Comparison of ENCODE assay signal across 15 mouse cellular contexts in the genomic region with DNA sequence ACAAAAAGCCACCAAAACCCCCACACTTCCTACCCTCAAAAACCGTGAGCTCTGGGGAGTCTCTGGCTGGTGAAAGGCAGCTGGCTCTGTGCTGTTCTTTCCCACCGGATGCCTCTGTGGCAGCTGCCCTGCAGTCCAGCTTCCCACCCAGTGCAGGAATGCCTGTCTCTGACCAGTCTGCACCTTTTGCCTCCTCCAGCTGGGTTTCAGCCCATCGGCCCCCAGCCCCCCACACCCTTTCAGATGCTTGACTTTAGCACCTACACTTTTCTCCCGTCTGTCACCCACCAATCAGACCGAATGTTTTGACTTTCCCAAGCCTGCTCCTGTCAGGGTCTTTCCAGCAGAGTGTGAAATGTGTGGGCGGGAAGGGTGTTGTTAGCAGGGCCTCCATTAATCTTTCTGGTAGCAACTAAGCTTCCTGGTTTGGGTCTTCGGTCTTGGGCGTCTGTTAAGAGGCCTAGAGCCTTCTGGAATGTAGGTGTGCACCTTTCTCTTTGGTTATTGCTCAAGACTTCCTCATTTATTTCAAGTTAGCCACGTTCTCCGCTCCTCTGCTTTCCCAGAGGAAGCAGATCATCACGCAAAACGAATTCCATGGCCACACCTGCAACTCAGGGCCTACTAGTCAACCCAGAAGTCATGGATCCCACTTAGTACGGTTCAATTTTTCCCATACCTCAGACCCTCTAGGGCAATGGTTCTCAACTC. TPM values are rescaled to one million over a fixed set of nuclear protein-coding genes. Genes with fewer than 3 reads are reported as not detected.
DNase-seq lines count a peak whose midpoint lies in the region; ATAC-seq and TF ChIP-seq lines count a peak whose summit lies in the region.
"Had no signal": no experiment of that assay in that cellular context is flagged by ENCODE, and none has a peak within 500 bp of the region (broad histone marks: within the 10 kb centered on the region; RNA-seq: fewer than 3 reads in every experiment).

No protein-coding gene starts in this region.

- H3K4me2 ChIP-seq in lung, postnatal 0 days (replicated peaks; ENCODE audit: low read depth, low read length), result no peak overlapping the region
- no peak overlapping the region for H3K4me2 ChIP-seq in intestine, embryonic 16.5 days (ENCODE audit: low read depth, low read length)
- H3K4me2 ChIP-seq in stomach, postnatal 0 days (replicated peaks; ENCODE audit: low read depth), result no peak overlapping the region
- no peak overlapping the region for H3K4me2 ChIP-seq in neural tube, embryonic 15.5 days
- H3K4me2 ChIP-seq: forebrain, embryonic 13.5 days; heart, embryonic 15.5 days; midbrain, embryonic 15.5 days had no signal

- DNase-seq in heart, adult 11 months, result peak; percentile 89
- DNase-seq in heart, adult 8-10 months (ENCODE audit: low spot score), result no peak
- DNase-seq in lung, postnatal 0 days (ENCODE audit: low spot score), result peak; percentile 85
- DNase-seq in lung, postnatal 4 days, result no peak
- peak; percentile 34 for DNase-seq in stomach, postnatal 0 days (ENCODE audit: low spot score)
- no peak for DNase-seq in T-cell, adult 2 months (ENCODE audit: low spot score)
- DNase-seq: cerebellum, adult 9-11 months; thymus, postnatal 36 days had no signal

- no peak overlapping the region for H3K9ac ChIP-seq in lung, postnatal 0 days (replicated peaks; ENCODE audit: low read depth)
- no peak overlapping the region for H3K9ac ChIP-seq in intestine, embryonic 16.5 days (ENCODE audit: low read depth, low read length)
- H3K9ac ChIP-seq in stomach, postnatal 0 days (ENCODE audit: low read length), result no peak overlapping the region
- no peak overlapping the region for H3K9ac ChIP-seq in neural tube, embryonic 15.5 days (replicated peaks)
- H3K9ac ChIP-seq: forebrain, embryonic 13.5 days; heart, embryonic 15.5 days; midbrain, embryonic 15.5 days had no signal

- peaks cover 6% of the 10 kb centered on the region; the same call in 1 of the 2 replicates for H3K4me1 ChIP-seq in lung, postnatal 0 days (ENCODE audit: insufficient read depth, low read depth, low read length)
- H3K4me1 ChIP-seq in intestine, embryonic 16.5 days (ENCODE audit: control insufficient read depth, insufficient read depth, low read length), result peaks cover 9% of the 10 kb centered on the region
- H3K4me1 ChIP-seq in stomach, postnatal 0 days (replicated peaks; ENCODE audit: control insufficient read depth, insufficient read depth), result peaks cover 6% of the 10 kb centered on the region
- H3K4me1 ChIP-seq in neural tube, embryonic 15.5 days, result peaks cover 14% of the 10 kb centered on the region

- H3K9me3 ChIP-seq in lung, postnatal 0 days (ENCODE audit: low read length), result no peaks in the 10 kb centered on the region
- no peaks in the 10 kb centered on the region for H3K9me3 ChIP-seq in intestine, embryonic 16.5 days (ENCODE audit: control insufficient read depth, low read length)
- no peaks in the 10 kb centered on the region for H3K9me3 ChIP-seq in stomach, postnatal 0 days (ENCODE audit: control insufficient read depth, low read length)
- H3K9me3 ChIP-seq in neural tube, embryonic 15.5 days (replicated peaks), result no peaks in the 10 kb centered on the region
- H3K9me3 ChIP-seq: forebrain, embryonic 13.5 days; heart, embryonic 15.5 days; hindbrain, embryonic 10.5 days; midbrain, embryonic 15.5 days had no signal

- WGBS in lung, postnatal 0 days, result 43% methylated on average over 13 of the region's 13 CpGs
- 59% methylated on average over 13 of the region's 13 CpGs for WGBS in intestine, embryonic 16.5 days
- WGBS in stomach, postnatal 0 days, result 46% methylated on average over 13 of the region's 13 CpGs
- WGBS in neural tube, embryonic 15.5 days, result 84% methylated on average over 13 of the region's 13 CpGs

- no peaks in the 10 kb centered on the region for H3K27me3 ChIP-seq in lung, postnatal 0 days (replicated peaks; ENCODE audit: insufficient read depth, low read length)
- H3K27me3 ChIP-seq in intestine, embryonic 16.5 days (replicated peaks; ENCODE audit: control insufficient read depth, insufficient read depth, low read length), result no peaks in the 10 kb centered on the region
- H3K27me3 ChIP-seq in stomach, postnatal 0 days (ENCODE audit: control insufficient read depth, insufficient read depth, low read length), result no peaks in the 10 kb centered on the region
- H3K27me3 ChIP-seq in neural tube, embryonic 15.5 days (replicated peaks), result no peaks in the 10 kb centered on the region
- H3K27me3 ChIP-seq: forebrain, embryonic 13.5 days; heart, embryonic 15.5 days; midbrain, embryonic 15.5 days; Patski had no signal

- H3K36me3 ChIP-seq in lung, postnatal 0 days (ENCODE audit: insufficient read depth, low read length), result no peaks in the 10 kb centered on the region
- H3K36me3 ChIP-seq in intestine, embryonic 16.5 days (ENCODE audit: control insufficient read depth, insufficient read depth, low read length), result no peaks in the 10 kb centered on the region
- H3K36me3 ChIP-seq in stomach, postnatal 0 days (ENCODE audit: control insufficient read depth, insufficient read depth, low read length), result no peaks in the 10 kb centered on the region
- no peaks in the 10 kb centered on the region for H3K36me3 ChIP-seq in neural tube, embryonic 15.5 days
- H3K36me3 ChIP-seq: midbrain, embryonic 15.5 days had no signal

- no peak for TF ChIP-seq CTCF in lung, postnatal 0 days (IDR thresholded peaks at IDR 0.05)
- TF ChIP-seq CTCF in stomach, postnatal 0 days (IDR thresholded peaks at IDR 0.05; ENCODE audit: low read depth), result no peak

- no peak overlapping the region for H3K4me3 ChIP-seq in lung, postnatal 0 days (ENCODE audit: low read depth, low read length)
- H3K4me3 ChIP-seq in intestine, embryonic 16.5 days (ENCODE audit: low read length), result no peak overlapping the region
- H3K4me3 ChIP-seq in stomach, postnatal 0 days (ENCODE audit: low read depth, low read length), result no peak overlapping the region
- H3K4me3 ChIP-seq in neural tube, embryonic 15.5 days (replicated peaks), result no peak overlapping the region
- H3K4me3 ChIP-seq: forebrain, embryonic 13.5 days; heart, embryonic 15.5 days; hindbrain, embryonic 10.5 days; midbrain, embryonic 15.5 days had no signal

- H3K27ac ChIP-seq in lung, postnatal 0 days (ENCODE audit: low read length), result peak overlapping the region; percentile 68; the same call in 1 of the 2 replicates
- H3K27ac ChIP-seq in intestine, embryonic 16.5 days (ENCODE audit: low read length), result no peak overlapping the region
- H3K27ac ChIP-seq in stomach, postnatal 0 days (replicated peaks), result peak overlapping the region; percentile 69
- no peak overlapping the region for H3K27ac ChIP-seq in neural tube, embryonic 15.5 days (replicated peaks)
- H3K27ac ChIP-seq: forebrain, embryonic 13.5 days; heart, embryonic 15.5 days; hindbrain, embryonic 10.5 days; midbrain, embryonic 15.5 days had no signal

- ATAC-seq in lung, postnatal 0 days, result peak; percentile 54
- ATAC-seq in intestine, embryonic 16.5 days, result peak; percentile 27; the same call in 1 of the 2 replicates
- ATAC-seq in stomach, postnatal 0 days (ENCODE audit: low FRiP score, low TSS enrichment), result peak; percentile 38
- ATAC-seq in neural tube, embryonic 15.5 days (ENCODE audit: low FRiP score), result no peak
- ATAC-seq: forebrain, embryonic 13.5 days; midbrain, embryonic 15.5 days; Patski had no signal

- peak; percentile 65; the same call in 1 of the 2 replicates for TF ChIP-seq EP300 in lung, postnatal 0 days (IDR thresholded peaks at IDR 0.05)
- TF ChIP-seq EP300 in stomach, postnatal 0 days (optimal IDR thresholded peaks at IDR 0.05), result peak; percentile 56

RNA-seq across cellular contexts. Expression of a gene that starts 13.8 kb away (rescaled TPM):
- 100 to 1,000 TPM; 306 to 352 (median 322) TPM for total RNA-seq in heart, adult 8-10 months (2022)
- polyA plus RNA-seq in lung, postnatal 0 days (2015; fragmentation: Nextera tagmentation; extraction: Ambion mirVana), result 307 and 313 TPM in 2 replicates
- 277 and 288 TPM in 2 replicates for polyA plus RNA-seq in intestine, embryonic 16.5 days (2015; fragmentation: Nextera tagmentation; extraction: Ambion mirVana)
- 359 and 382 TPM in 2 replicates for polyA plus RNA-seq in stomach, postnatal 0 days (2015; fragmentation: Nextera tagmentation; extraction: Ambion mirVana)
- 227 and 235 TPM in 2 replicates for polyA plus RNA-seq in neural tube, embryonic 15.5 days (2015; fragmentation: Nextera tagmentation; extraction: Ambion mirVana)

Comparison
In these comparisons a context has a peak if more than half of its experiments do, and no peak if none do; other contexts are left out.
1. DNase-seq: peak in heart, adult 11 months (single experiment), lung, postnatal 0 days (single experiment) and stomach, postnatal 0 days (single experiment); none in heart, adult 8-10 months (single experiment), lung, postnatal 4 days (0 of 2) and T-cell, adult 2 months (single experiment).
2. H3K27ac ChIP-seq: peak in lung, postnatal 0 days (single experiment) and stomach, postnatal 0 days (single experiment); none in intestine, embryonic 16.5 days (single experiment) and neural tube, embryonic 15.5 days (single experiment).